Mouse (Mus musculus) CD4-positive helper T cell, adult 2 months (primary cell): Measurements from ENCODE around the gene Hoxd3.
A peak's percentile ranks its signal among the peaks of the same experiment; 100 is the strongest.

ENCODE experiments used
- DNase-seq: peaks from one replicate; pipeline ENCODE4 v3.0.0-alpha.2; 2012; ENCODE audit warnings: low read depth, missing footprints, low spot score

The Hoxd3 gene

GRCm38 (mm10) chr2:74705467-74706089 lies 6.1 kb upstream of the Hoxd3 start:
- peak; percentile 27 for DNase-seq

- no peak for DNase-seq
Observed at GRCm38 (mm10) chr2:74706393-74706960, 5.2 kb upstream of the Hoxd3 start.

- no peak for DNase-seq
Observed at GRCm38 (mm10) chr2:74707599-74707998, 4.1 kb upstream of the Hoxd3 start.

- DNase-seq: no peak
Observed at GRCm38 (mm10) chr2:74708676-74709075, 3.1 kb upstream of the Hoxd3 start.

- no peak for DNase-seq
Observed at GRCm38 (mm10) chr2:74709465-74710419, 2.0 kb upstream of the Hoxd3 start.

- no peak for DNase-seq
Observed at GRCm38 (mm10) chr2:74710929-74711543, 691 bp upstream of the Hoxd3 start.

GRCm38 (mm10) chr2:74713239-74714150 lies 1.8 kb downstream of the Hoxd3 start:
- no peak for DNase-seq

- DNase-seq: no peak
Observed at GRCm38 (mm10) chr2:74714156-74714789, 2.5 kb downstream of the Hoxd3 start.

GRCm38 (mm10) chr2:74714881-74715280 lies 3.2 kb downstream of the Hoxd3 start:
- DNase-seq: no peak

- peak; percentile 71 for DNase-seq
Observed at GRCm38 (mm10) chr2:74715504-74716241, 3.9 kb downstream of the Hoxd3 start.

- DNase-seq: no peak
Observed at GRCm38 (mm10) chr2:74720384-74720783, 8.7 kb downstream of the Hoxd3 start.

- no peak for DNase-seq
Observed at GRCm38 (mm10) chr2:74720955-74721491, 9.3 kb downstream of the Hoxd3 start.

- DNase-seq: no peak
Observed at GRCm38 (mm10) chr2:74721882-74722281, 10.2 kb downstream of the Hoxd3 start.

GRCm38 (mm10) chr2:74722949-74723348 lies 11.2 kb downstream of the Hoxd3 start:
- DNase-seq: no peak

- no peak for DNase-seq
Observed at GRCm38 (mm10) chr2:74724244-74725015, 12.7 kb downstream of the Hoxd3 start.

- DNase-seq: no peak
Observed at GRCm38 (mm10) chr2:74725171-74725570, 13.4 kb downstream of the Hoxd3 start.

GRCm38 (mm10) chr2:74726551-74726950 lies 14.8 kb downstream of the Hoxd3 start, which contains the start of gene Gm28230:
Gm28230 (plus strand) TSS chr2:74726728.
- no peak for DNase-seq

- DNase-seq: no peak
Observed at GRCm38 (mm10) chr2:74726973-74727639, 15.4 kb downstream of the Hoxd3 start.
